Mouse (Mus musculus): ENCODE measurements around the gene Hist1h3h.
"Not testable (repeated sequence)": the region's sequence is repeated elsewhere in the genome, so short reads cannot be mapped to it uniquely, and the experiment has no call there.

The Hist1h3h gene

DNA sequence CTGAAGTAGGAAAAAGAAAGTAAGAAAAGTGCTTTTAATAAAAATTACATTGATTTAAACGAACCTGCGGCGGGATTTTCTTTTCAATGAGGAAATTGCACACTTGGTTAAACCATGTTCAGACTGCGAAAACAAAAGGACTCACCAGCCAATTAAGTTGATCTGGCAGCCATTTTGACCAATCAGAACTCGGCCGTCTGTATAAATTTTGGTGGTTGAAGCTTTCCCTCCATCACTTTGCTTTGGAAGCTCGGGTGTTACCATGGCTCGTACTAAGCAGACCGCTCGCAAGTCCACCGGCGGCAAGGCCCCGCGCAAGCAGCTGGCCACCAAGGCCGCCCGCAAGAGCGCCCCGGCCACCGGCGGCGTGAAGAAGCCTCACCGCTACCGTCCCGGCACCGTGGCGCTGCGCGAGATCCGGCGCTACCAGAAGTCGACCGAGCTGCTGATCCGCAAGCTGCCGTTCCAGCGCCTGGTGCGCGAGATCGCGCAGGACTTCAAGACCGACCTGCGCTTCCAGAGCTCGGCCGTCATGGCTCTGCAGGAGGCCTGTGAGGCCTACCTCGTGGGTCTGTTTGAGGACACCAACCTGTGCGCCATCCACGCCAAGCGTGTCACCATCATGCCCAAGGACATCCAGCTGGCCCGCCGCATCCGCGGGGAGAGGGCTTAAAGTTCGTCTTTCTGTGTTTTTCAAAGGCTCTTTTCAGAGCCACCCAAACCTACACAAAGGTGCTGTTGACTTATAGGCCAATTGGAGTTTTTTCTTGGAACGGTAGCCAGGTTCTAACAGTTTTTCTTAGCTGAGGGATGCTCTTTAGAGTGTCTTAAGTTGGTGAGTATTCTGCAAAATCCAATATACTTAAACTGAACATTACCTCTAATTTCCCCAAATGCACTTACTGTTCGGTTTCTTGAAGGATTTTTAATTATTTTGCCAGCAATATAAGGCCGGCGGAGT lies at the start of gene Hist1h3h:
Hist1h3h (plus strand) TSS at position 263 of the 961 bp plus-strand sequence.
- peak; percentile 76 for DNase-seq (ENCODE audit: low spot score)

DNA sequence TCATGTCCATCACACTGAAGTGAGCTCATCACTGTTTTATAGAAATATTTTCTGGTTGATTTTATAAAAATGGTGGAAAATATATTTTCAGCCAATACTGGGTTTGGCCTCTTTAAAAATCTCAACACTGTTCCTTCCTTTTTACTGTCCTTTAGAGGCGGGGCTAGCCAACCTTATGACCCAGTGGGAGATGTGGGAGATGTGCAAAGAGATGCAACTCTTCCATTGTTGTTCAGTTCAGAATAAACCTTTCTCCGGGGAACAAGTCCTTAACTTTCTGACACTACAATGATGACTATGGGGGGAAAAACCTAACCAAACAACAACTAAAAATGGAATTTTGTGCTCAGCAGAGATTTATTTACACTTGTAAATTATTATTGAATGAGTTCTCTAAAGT lies 40.2 kb upstream of the Hist1h3h start, which contains the start of gene Olfr1360:
Olfr1360 (minus strand) TSS at position 101 of the 400 bp plus-strand sequence.
- no peak for DNase-seq (ENCODE audit: low spot score)

DNA sequence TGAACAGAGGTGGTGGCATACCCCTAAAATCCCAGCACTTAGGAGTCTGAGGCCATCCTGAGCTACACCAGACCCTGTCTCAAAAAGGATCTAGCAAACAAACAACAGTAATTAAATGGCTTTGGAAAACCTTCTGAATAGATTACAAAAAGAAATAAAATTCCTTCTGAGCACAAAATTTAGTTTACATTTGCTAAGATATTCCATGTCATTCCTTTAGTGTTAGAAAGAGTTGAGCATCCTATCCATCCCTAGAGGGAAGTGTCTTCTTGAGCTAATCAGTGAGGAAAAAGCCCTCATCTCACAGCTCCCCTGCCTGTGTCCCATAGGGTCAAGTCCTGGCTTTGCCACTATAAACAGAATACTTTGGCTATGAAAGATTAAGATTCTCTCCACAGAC lies 19.6 kb upstream of the Hist1h3h start, which contains the start of gene Olfr1359:
Olfr1359 (plus strand) TSS at position 301 of the 400 bp plus-strand sequence.
- no peak for DNase-seq (ENCODE audit: low spot score)

DNA sequence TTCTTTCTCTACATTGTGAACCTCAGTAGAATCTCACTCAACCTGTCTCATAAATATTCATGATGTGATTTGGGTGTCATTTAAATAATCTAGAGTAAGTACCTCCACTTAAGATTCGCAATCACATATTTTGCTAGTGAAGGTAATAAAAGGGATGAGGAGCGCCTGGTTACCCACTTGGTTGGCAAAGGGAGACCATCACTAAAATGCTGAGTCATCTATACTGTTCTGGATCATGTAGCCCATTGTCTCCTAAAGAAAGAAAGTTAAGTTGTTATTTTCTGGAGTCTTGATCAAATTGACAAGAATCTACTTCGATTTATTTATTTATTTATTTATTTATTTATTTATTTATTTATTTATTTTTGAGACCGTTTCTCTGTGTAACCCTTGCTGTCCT lies 10.8 kb upstream of the Hist1h3h start:
- DNase-seq (ENCODE audit: low spot score), result no peak

DNA sequence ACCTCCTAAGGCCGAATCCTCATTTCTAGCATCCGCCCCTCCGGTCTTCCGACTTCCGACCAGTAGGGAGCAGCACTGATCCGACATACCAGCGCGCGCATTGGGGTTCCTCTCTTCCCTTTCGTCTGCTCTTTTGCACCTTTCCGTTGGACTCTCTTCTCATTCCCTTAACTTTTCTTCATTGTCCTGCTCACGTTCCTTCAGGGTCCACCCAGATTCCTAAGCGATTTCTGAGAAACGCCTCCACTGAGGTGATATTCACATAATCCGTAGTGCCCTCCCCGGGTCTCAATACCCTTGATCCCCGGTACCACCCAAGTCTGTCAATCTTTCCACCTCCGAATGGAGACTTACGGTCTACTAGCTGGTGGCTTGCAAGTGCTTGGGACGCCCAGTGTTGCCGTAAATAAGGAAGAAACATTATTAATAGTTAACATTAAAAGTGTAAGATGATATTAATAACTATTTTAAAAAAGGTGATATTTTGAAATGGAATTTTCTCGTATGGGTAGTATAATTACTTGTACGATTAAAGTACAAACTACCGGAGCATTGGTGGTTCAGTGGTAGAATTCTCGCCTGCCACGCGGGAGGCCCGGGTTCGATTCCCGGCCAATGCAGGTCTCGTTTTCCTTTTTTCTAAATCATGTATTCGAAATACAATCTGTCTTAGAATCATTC lies 7.3 kb upstream of the Hist1h3h start:
- peak; percentile 88 for DNase-seq (ENCODE audit: low spot score)

DNA sequence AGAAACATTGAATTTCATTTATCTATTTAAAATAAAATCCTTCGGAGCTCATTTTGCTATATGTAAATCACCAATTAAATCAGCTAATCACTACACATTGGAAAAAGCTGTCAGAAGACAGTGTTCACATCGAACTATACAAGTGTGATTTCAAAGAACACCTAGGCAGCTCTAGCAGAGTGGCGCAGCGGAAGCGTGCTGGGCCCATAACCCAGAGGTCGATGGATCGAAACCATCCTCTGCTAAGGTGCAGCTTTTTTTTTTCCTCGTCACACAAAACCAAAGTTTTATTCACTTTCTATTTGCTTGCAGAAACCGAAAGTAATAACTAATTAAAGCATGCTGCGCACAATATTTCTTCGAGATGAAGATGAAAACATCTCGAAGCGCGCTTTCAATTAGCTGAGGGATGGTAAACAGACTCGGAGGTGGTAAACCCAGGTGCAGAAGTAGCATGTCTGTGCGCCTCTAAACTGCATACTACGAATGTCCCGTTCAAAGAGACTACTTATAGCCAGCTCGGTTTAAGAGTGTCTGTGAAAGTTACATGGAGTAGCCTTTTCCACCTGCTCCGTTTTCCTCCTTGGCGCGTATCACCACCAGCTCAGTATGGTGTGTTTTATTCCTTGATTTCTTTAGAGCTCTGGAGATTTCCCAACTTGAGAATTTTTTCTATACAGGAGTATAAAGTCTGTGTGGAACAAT lies 6.5 kb upstream of the Hist1h3h start:
- peak; percentile 84 for DNase-seq (ENCODE audit: low spot score)

DNA sequence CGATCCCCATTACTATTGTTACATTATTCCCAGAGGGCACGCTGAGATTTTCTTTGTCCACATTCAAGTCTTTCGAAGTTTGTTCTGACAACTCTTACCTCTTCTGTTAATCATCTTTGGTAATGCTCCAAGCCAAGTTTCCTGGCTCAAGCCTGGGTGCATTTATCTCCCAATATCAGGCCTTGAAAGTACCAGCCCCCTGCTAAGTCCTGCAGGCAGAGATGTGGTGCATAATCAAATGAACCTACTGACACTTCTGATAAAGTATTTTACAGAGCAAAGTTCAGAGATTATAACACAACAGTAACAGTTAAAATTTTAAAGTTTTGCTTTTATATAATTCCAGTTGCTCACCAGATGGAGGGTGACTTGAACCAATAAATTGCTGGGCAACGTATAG lies 5.8 kb upstream of the Hist1h3h start:
- DNase-seq (ENCODE audit: low spot score), result no peak

DNA sequence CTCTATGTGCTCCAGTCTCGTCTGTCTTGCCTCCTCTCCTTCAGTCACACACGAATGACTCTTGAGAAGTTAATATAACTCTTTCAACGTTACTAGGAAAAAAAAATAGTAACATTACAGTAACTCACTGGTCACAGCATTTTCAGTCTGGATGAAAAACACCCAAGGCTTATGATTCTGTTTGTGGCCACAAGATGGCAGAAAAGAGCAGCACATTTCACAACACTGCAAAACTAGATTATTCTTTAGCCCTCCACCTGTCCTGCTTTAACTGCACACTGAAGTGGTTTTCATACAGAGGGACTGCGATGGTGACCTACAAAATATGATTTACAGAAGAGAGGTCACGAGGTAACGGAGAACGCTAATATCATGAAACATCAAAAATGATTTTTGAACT lies 2.7 kb upstream of the Hist1h3h start:
- DNase-seq (ENCODE audit: low spot score), result peak; percentile 49

DNA sequence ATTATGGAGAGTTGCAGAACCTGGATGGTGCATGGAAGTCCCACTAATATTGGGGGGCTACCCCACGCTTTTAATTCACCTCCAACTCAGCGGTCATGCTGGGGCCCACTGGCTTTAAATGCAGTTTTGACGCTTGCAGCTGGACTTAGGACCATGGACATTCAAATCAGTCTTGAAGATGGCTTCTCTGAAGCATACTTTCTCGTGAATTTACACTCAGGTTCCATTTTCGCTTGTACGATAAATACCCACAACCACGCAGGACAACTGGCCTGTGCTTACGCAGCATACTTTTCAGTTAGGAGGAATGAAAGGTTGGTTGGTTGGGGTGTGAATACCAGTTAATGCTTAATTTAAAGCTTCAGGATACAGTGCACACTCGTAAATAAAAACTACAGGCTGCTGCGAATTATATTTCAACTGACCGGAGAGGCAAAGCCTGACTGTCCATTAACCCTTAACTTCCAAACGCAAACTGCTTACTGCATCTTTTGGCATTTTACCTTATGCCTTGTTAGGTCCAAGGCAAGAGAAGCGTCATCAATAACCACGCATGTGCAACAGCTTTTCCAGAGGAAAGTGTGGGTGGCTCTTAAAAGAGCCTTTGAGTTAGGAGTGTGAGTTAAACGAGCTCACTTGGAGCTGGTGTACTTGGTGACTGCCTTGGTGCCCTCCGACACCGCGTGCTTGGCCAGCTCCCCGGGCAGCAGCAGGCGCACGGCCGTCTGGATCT lies 2.2 kb upstream of the Hist1h3h start:
- DNase-seq (ENCODE audit: low spot score), result no peak

DNA sequence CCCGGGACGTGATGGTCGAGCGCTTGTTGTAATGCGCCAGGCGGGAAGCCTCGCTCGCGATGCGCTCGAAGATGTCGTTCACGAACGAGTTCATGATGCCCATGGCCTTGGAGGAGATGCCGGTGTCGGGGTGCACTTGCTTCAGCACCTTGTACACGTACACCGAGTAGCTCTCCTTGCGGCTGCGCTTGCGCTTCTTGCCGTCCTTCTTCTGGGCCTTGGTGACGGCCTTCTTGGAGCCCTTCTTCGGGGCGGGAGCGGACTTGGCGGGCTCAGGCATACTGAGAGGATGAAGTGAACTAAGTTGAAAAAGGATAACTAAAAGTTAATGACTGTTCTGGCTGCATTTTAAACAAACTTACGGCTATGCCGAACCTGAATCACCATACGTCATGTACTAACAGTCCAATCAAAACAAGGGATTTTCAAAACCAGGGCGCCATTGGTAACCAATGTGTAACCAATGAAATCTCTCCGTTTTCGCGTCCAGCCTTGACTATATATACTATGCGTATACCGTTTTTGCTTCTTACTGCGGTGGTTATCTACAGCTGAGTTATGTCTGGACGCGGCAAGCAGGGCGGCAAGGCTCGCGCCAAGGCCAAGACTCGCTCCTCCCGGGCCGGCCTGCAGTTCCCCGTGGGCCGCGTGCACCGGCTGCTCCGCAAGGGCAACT lies 1.5 kb upstream of the Hist1h3h start, which contains the start of the genes Hist1h2bl and Hist1h2ai:
Hist1h2bl (minus strand) TSS at position 280 of the 676 bp plus-strand sequence.
Hist1h2ai (plus strand) TSS at position 559 of the 676 bp plus-strand sequence.
- DNase-seq (ENCODE audit: low spot score), result peak; percentile 64

DNA sequence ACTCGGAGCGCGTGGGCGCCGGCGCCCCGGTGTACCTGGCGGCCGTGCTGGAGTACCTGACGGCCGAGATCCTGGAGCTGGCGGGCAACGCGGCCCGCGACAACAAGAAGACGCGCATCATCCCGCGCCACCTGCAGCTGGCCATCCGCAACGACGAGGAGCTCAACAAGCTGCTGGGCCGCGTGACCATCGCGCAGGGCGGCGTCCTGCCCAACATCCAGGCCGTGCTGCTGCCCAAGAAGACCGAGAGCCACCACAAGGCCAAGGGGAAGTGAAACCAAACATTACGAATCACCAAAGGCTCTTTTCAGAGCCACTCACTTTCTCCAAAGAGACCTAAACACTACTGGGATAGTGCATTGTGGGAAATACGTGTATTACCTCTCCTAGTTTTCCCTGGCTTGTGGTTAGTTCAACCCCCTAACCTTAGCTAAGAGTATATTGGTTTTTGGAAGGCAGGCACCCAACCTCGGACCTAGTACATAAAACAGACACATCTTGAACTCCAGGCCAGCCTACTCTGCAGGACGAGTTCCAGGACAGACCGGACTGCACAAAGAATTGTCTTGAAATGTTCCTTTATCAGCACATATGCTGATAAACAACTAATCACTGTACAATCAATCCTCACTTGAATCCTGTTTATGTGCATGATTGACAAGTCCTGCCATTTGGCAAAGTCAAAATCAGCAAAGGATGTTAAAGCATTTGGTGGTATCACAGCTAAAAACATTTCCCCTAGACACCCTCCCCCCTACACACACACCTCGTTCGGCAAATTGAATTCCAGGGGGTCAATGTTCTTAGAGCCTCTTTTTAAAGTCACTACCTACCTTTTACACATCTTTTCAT lies 693 bp upstream of the Hist1h3h start:
- DNase-seq (ENCODE audit: low spot score), result not testable (repeated sequence)

DNA sequence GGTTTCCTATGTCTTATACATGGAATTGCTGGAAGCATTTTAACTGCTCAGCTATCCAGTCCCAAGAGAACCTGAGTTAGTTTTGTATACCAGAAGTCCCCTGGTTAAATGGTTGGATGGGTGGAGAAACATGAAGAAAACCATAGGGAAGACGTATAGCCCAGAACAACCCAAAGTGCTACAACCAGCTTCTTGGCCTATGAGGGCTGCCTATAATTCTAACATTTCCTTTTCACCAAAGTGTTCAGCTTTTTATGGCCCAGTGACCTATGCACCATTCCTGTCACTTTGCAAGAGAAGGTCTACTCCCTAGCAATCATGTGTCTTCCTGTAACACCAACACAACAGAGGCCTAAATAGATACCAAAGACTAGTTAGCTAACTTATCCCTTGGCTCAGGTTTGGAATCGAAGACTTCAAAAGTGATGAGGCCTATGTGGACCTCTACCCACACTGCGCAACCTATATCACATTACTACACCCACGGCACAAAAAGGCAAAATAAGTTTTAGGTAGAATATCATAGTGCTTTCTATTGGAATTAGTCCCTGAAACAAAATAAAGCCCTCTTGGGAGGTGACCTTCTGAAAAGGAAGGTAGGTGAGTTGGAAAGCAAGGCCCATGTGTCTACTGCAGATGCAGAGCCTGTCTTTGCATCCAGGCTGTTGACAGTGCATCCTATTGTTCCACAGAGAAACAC lies 1.1 kb downstream of the Hist1h3h start:
- no peak for DNase-seq (ENCODE audit: low spot score)

DNA sequence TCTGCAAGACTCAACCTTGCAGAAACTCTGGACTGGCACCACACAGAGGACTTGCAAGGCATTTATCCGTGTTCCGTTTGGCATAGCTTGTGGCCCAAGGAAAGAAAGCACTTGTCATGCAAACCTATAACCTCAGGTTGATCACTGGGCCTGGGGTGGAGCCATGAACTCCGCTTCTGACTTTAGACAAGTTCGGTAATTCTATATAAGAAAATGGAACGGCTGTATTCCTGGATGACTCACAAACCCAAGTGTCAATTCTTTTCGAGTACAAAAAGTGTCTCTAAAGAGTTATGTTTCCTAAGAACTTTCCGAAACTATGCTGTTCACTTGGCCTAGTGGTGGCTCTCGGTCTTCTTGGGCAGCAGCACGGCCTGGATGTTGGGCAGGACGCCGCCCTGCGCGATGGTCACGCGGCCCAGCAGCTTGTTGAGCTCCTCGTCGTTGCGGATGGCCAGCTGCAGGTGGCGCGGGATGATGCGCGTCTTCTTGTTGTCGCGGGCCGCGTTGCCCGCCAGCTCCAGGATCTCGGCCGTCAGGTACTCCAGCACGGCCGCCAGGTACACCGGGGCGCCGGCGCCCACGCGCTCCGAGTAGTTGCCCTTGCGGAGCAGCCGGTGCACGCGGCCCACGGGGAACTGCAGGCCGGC lies 3.8 kb downstream of the Hist1h3h start:
- not testable (repeated sequence) for DNase-seq (ENCODE audit: low spot score)

DNA sequence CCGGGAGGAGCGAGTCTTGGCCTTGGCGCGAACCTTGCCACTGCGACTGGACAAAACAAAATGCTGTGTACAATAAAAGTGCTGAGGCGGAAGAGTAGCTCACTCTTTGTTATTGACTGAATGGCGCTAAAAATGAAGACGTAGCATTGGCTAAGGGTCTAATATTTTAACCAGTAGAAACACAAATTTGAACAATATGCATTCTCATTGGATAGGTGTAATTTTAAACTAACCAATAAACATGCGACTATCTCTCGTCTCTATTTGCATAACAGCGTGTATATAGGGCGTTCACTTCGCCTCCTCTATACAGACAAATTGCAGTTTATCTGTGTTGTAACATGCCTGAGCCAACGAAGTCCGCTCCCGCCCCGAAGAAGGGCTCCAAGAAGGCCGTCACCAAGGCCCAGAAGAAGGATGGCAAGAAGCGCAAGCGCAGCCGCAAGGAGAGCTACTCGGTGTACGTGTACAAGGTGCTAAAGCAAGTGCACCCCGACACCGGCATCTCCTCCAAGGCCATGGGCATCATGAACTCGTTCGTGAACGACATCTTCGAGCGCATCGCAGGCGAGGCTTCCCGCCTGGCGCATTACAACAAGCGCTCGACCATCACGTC lies 4.4 kb downstream of the Hist1h3h start, which contains the start of gene Hist1h2bm:
Hist1h2bm (plus strand) TSS at position 288 of the 616 bp plus-strand sequence.
- not testable (repeated sequence) for DNase-seq (ENCODE audit: low spot score)

DNA sequence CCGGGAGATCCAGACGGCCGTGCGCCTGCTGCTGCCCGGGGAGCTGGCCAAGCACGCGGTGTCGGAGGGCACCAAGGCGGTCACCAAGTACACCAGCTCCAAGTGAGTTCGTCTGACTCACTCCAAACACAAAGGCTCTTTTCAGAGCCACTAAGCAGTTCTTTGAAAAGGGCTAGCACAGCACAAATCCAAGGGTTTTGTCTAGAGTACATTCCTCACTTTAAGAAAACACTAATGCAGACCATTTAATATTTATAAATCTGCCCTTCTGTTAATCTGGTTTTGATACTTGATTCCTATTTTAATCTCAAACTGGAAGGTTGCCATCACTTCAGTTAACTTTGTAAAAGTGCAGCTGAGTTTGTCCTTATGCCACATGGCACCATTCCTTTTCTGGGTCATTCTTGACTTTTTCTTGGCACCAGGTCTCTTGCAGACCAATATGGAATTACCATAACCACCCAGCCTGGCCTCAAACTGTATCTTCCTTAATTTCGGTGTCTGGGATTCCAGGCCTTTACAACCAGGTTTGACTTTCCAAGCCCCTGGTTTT lies 5.0 kb downstream of the Hist1h3h start:
- no peak for DNase-seq (ENCODE audit: low spot score)

DNA sequence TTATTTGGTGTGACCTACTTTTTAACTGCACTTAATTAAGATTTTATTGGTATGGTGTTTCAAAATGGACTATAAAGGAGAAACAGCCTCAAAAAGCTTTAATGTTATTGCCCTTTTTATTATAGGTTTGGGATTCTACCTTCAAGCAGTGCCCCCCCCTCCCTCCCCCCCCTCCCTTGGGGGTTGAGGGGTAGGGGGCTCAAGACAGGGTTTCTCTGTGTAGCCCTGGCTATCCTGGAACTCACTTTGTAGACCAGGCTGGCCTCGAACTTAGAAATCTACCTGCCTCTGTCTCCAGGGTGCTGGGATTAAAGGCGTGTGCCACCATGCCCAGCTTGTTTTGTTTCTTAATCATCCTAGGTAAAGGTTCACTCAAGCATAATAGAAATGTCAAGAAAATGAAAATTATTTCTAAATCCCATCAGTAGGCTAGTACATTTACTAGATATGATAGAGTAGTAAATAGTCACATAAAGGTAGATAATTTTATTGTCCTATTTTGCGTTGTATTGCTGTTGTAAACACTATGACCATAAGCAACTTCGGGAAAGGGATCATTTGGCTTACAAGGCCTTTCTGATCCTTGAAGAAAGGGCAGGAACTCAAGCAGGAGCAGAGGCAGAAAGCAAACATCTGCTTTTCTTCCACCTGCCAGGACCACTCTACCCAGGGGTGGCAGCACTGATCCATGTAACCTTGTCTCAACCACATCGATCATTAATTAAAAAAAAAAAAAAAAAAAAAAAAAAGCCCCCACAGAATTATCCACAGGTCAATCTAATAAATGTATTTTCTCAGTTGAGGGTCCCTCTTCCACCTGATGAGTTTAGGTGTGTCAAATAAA lies 5.8 kb downstream of the Hist1h3h start:
- no peak for DNase-seq (ENCODE audit: low spot score)

Data from ovary, postnatal 14 days (tissue).